Mouse (Mus musculus) adrenal gland, adult 2 months (tissue): ENCODE results near the gene Olfr894. TPM values are rescaled to one million over a fixed set of nuclear protein-coding genes. Genes with fewer than 3 reads are reported as not detected.
"Not testable (repeated sequence)": the region's sequence is repeated elsewhere in the genome, so short reads cannot be mapped to it uniquely, and the experiment has no call there.

Source experiments
- DNase-seq: peaks from one replicate; pipeline ENCODE4 v3.0.0; 2021
- long read RNA-seq: library from polyadenylated mRNA; stranded (forward); transcript quantifications from one replicate; pipeline ENCODE4 v2.0.0, GENCODE M21; 2021
- polyA plus RNA-seq: library from polyadenylated mRNA; depleted of rRNA; stranded (reverse); fragments of >200 nt; gene quantifications from 2 replicates; pipeline ENCODE4 v1.2.3, GENCODE M21; 2012; rRNA removed
- total RNA-seq, 2 experiments: library from RNA; stranded (reverse); gene quantifications; 2 replicates each; pipeline ENCODE4 v1.2.3; 2021

The Olfr894 gene
- not detected for total RNA-seq
- not detected in 2 replicates for polyA plus RNA-seq
- long read RNA-seq: 0 reads

GRCm38 (mm10) chr9:38217755-38218154 lies at the start of gene Olfr894:
Gene Olfr894, plus strand, starts transcription at chr9:38218055.
- no peak for DNase-seq

- not testable (repeated sequence) for DNase-seq
These were observed 49.5 kb upstream of the Olfr894 start for GRCm38 (mm10) chr9:38168341-38168740.

- no peak for DNase-seq
These were observed 37.1 kb upstream of the Olfr894 start, which contains the start of gene Olfr891 for GRCm38 (mm10) chr9:38180721-38181120. Gene Olfr891, minus strand, starts transcription at chr9:38180821.

- no peak for DNase-seq
These were observed 9.8 kb upstream of the Olfr894 start, which contains the start of gene Olfr893 for GRCm38 (mm10) chr9:38208065-38208464. Gene Olfr893, plus strand, starts transcription at chr9:38208365.

- DNase-seq: no peak
These were observed 34.6 kb downstream of the Olfr894 start, which contains the start of gene Olfr143 for GRCm38 (mm10) chr9:38252474-38252873. Gene Olfr143, plus strand, starts transcription at chr9:38252774.

GRCm38 (mm10) chr9:38267551-38267950 lies 49.7 kb downstream of the Olfr894 start, which contains the start of gene Olfr895:
Gene Olfr895, plus strand, starts transcription at chr9:38267851.
- no peak for DNase-seq

Other genes starting within 250 kb of the Olfr894 start
- not detected for gene Olfr881, start 226.2 kb upstream of the Olfr894 start, total RNA-seq
- not detected in 2 replicates for gene Olfr881, start 226.2 kb upstream of the Olfr894 start, polyA plus RNA-seq
- gene Olfr883, start 192.2 kb upstream of the Olfr894 start, total RNA-seq: not detected
- not detected in 2 replicates for gene Olfr883, start 192.2 kb upstream of the Olfr894 start, polyA plus RNA-seq
- gene Olfr884, start 171.5 kb upstream of the Olfr894 start, total RNA-seq: not detected
- gene Olfr884, start 171.5 kb upstream of the Olfr894 start, polyA plus RNA-seq: not detected in 2 replicates
- gene Olfr885, start 156.7 kb upstream of the Olfr894 start, total RNA-seq: not detected
- not detected in 2 replicates for gene Olfr885, start 156.7 kb upstream of the Olfr894 start, polyA plus RNA-seq
- not detected for gene Olfr887, start 134.0 kb upstream of the Olfr894 start, total RNA-seq
- not detected in 2 replicates for gene Olfr887, start 134.0 kb upstream of the Olfr894 start, polyA plus RNA-seq
- not detected for gene Olfr888, start 109.9 kb upstream of the Olfr894 start, total RNA-seq
- not detected in 2 replicates for gene Olfr888, start 109.9 kb upstream of the Olfr894 start, polyA plus RNA-seq
- under 1 TPM; 0.17 to 0.28 TPM for gene Olfr889, start 102.9 kb upstream of the Olfr894 start, total RNA-seq
- not detected in 2 replicates for gene Olfr889, start 102.9 kb upstream of the Olfr894 start, polyA plus RNA-seq
- not detected for gene Olfr890, start 75.5 kb upstream of the Olfr894 start, total RNA-seq
- not detected in 2 replicates for gene Olfr890, start 75.5 kb upstream of the Olfr894 start, polyA plus RNA-seq
- gene Olfr891, start 37.2 kb upstream of the Olfr894 start, total RNA-seq: not detected
- not detected in 2 replicates for gene Olfr891, start 37.2 kb upstream of the Olfr894 start, polyA plus RNA-seq
- not detected for gene Olfr893, start 9.7 kb upstream of the Olfr894 start, total RNA-seq
- not detected in 2 replicates for gene Olfr893, start 9.7 kb upstream of the Olfr894 start, polyA plus RNA-seq
- gene Olfr143, start 34.7 kb downstream of the Olfr894 start, total RNA-seq: not detected
- not detected in 2 replicates for gene Olfr143, start 34.7 kb downstream of the Olfr894 start, polyA plus RNA-seq
- not detected for gene Olfr895, start 49.8 kb downstream of the Olfr894 start, total RNA-seq
- gene Olfr895, start 49.8 kb downstream of the Olfr894 start, polyA plus RNA-seq: not detected in 2 replicates
- not detected for gene Olfr896-ps1, start 73.1 kb downstream of the Olfr894 start, total RNA-seq
- gene Olfr896-ps1, start 73.1 kb downstream of the Olfr894 start, polyA plus RNA-seq: not detected in 2 replicates
- gene Olfr25, start 111.0 kb downstream of the Olfr894 start, total RNA-seq: not detected
- gene Olfr25, start 111.0 kb downstream of the Olfr894 start, polyA plus RNA-seq: not detected in 2 replicates
- not detected for gene Olfr898, start 130.4 kb downstream of the Olfr894 start, total RNA-seq
- gene Olfr898, start 130.4 kb downstream of the Olfr894 start, polyA plus RNA-seq: not detected in 2 replicates
- gene Olfr250, start 148.8 kb downstream of the Olfr894 start, total RNA-seq: not detected
- not detected in 2 replicates for gene Olfr250, start 148.8 kb downstream of the Olfr894 start, polyA plus RNA-seq
- not detected for gene Olfr251, start 159.0 kb downstream of the Olfr894 start, total RNA-seq
- not detected in 2 replicates for gene Olfr251, start 159.0 kb downstream of the Olfr894 start, polyA plus RNA-seq
- not detected for gene Olfr147, start 183.6 kb downstream of the Olfr894 start, total RNA-seq
- not detected in 2 replicates for gene Olfr147, start 183.6 kb downstream of the Olfr894 start, polyA plus RNA-seq
- not detected for gene Olfr901, start 211.4 kb downstream of the Olfr894 start, total RNA-seq
- not detected in 2 replicates for gene Olfr901, start 211.4 kb downstream of the Olfr894 start, polyA plus RNA-seq
- not detected for gene Olfr902, start 229.6 kb downstream of the Olfr894 start, total RNA-seq
- gene Olfr902, start 229.6 kb downstream of the Olfr894 start, polyA plus RNA-seq: not detected in 2 replicates
- gene Olfr904, start 245.1 kb downstream of the Olfr894 start, total RNA-seq: not detected
- not detected in 2 replicates for gene Olfr904, start 245.1 kb downstream of the Olfr894 start, polyA plus RNA-seq